Mouse (Mus musculus) brain, embryonic 14.5 days (tissue): ENCODE data around the gene Hoxd13.

Source experiments
- CTCF ChIP-seq: fragments of 200-500 bp; IDR thresholded peaks from 2 replicates; pipeline ENCODE4 v1.5.1; 2012; ENCODE audit warnings: inconsistent platforms, mild to moderate bottlenecking, moderate library complexity, borderline replicate concordance; ENCODE audit not compliant: insufficient read depth, insufficient read length; ENCODE audit errors: extremely low read depth
- POLR2A ChIP-seq: fragments of 200-500 bp; IDR thresholded peaks from 2 replicates; pipeline ENCODE4 v1.6.1; 2012; ENCODE audit warnings: mild to moderate bottlenecking, inconsistent platforms, borderline replicate concordance; ENCODE audit not compliant: poor library complexity, insufficient read depth, insufficient read length, severe bottlenecking; ENCODE audit errors: extremely low read depth

DNA sequence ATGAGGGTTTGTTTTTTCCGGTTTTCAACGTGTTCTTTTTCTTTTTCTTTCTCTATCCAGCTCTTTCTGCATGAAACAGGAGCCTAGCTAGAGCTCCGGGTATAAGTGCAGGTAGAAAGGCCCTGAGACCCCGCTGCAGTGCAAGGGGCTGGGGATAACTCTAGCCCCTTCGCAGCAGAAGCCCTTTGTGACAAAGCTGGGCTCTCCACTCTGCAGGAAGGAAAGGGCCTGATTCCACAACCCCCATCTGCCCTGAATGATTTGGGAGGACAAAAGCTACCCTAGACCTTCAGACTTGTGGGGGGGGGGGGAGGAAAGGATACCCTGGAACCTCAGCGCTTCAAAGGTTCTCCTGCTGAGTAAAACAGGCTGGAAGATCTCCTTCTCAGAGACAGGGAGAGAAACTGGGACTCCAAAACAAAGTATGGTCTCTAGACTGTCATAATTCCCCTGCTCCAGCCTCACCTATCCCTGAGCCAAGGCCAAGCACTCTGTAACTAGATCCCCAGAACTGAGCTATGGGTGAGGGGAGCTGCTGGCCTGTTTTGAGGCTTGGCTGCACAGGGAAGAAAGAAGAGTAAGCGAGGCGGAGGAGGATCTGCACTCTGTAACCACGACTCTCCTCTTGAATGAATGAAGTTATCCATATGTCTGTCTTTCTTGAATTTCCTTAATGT lies 8.4 kb downstream of the Hoxd13 start:
- TF ChIP-seq CTCF (no peak), POLR2A (no peak)
